Mouse (Mus musculus) forelimb bud, embryonic 11.5 days (tissue): ENCODE measurements at regions not wholly inside any gene's neighbourhood (a gene's known extent, or its start where the extent isn't known, plus 50 kb on each side); places are given as distances from the start of the nearest gene placed in this dataset.

Experiments
- DNase-seq: peaks from one replicate; pipeline ENCODE4 v3.0.0-alpha.2; 2012; ENCODE audit warnings: low read depth, low spot score

- DNase-seq: no peak
These were observed 67.7 kb upstream of the Bcl6 start for GRCm38 (mm10) chr16:24056123-24056884.

GRCm38 (mm10) chr16:24054293-24054692, 65.6 kb upstream of the Bcl6 start:
- DNase-seq: no peak

GRCm38 (mm10) chr16:24053403-24053802, 64.8 kb upstream of the Bcl6 start:
- no peak for DNase-seq

- no peak for DNase-seq
These were observed 62.4 kb upstream of the Bcl6 start for GRCm38 (mm10) chr16:24050856-24051640.

GRCm38 (mm10) chr16:24043779-24044178, 55.1 kb upstream of the Bcl6 start:
- no peak for DNase-seq

- no peak for DNase-seq
These were observed 54.3 kb upstream of the Bcl6 start for GRCm38 (mm10) chr16:24042977-24043376.

GRCm38 (mm10) chr16:24042216-24042615, 53.6 kb upstream of the Bcl6 start:
- DNase-seq: no peak

- no peak for DNase-seq
These were observed 52.8 kb upstream of the Bcl6 start for GRCm38 (mm10) chr16:24041403-24041802.

- DNase-seq: no peak
These were observed 51.1 kb upstream of the Bcl6 start for GRCm38 (mm10) chr16:24039765-24040164.
